Mouse (Mus musculus) cortical plate, adult 2 months (tissue): ENCODE results near the gene Nrm.

Experiments
- CTCF ChIP-seq: fragments of 200-500 bp; IDR thresholded peaks from 2 replicates; pipeline ENCODE4 v1.5.1; 2011; ENCODE audit warnings: mild to moderate bottlenecking, control low read depth, low read length; ENCODE audit not compliant: insufficient read depth; ENCODE audit errors: extremely low read depth
- POLR2A ChIP-seq: fragments of 200-500 bp; IDR thresholded peaks from 2 replicates; pipeline ENCODE4 v1.6.1; 2011; ENCODE audit warnings: mild to moderate bottlenecking, low read length, control low read depth; ENCODE audit not compliant: insufficient read depth; ENCODE audit errors: extremely low read depth

DNA sequence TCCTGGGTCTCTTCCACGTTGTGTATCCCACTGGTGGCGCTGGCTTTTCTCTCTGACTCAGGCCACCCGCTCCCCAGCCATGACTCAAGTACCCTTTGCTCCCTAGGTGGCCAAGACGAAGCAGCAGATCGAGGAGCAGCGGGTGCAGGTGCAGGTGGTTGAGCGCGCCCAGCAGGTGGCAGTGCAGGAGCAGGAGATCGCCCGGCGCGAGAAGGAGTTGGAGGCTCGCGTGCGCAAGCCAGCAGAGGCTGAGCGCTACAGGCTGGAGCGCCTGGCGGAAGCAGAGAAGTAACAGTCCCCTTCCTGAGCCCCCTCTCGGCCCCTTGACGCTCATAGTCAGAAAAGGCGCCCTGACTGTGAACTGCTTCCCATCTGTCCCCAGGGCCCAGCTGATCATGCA is 31.4 kb upstream of the Nrm start:
- TF ChIP-seq CTCF (peak; percentile 64), POLR2A (no peak)
